Mouse (Mus musculus) limb, embryonic 11.5 days (tissue): ENCODE results near the gene Adgrv1. TPM values are rescaled to one million over a fixed set of nuclear protein-coding genes. Genes with fewer than 3 reads are reported as not detected.
"Not testable (repeated sequence)": the region's sequence is repeated elsewhere in the genome, so short reads cannot be mapped to it uniquely, and the experiment has no call there.

Source experiments
- ATAC-seq: fragments of 200-750 bp; cut with Nextera tagmentation; 2 replicates; pipeline ENCODE4 v1.8.0; 2017; ENCODE audit warnings: low read depth; ENCODE audit not compliant: insufficient number of reproducible peaks, low FRiP score, low TSS enrichment
- DNase-seq: peaks from one replicate; pipeline ENCODE4 v3.0.0-alpha.2; 2015; ENCODE audit warnings: low spot score
- H3K27ac ChIP-seq: fragments of 300-500 bp; sonication (generic); replicated peaks from 2 replicates; pipeline ENCODE4 v1.5.1; 2014; ENCODE audit warnings: low read depth, mild to moderate bottlenecking, low read length
- H3K27me3 ChIP-seq: fragments of 300-500 bp; sonication (generic); 2 replicates; pipeline ENCODE4 v1.6.1; 2014; ENCODE audit warnings: mild to moderate bottlenecking, low read length, mixed read lengths; ENCODE audit not compliant: control insufficient read depth, insufficient read depth
- H3K36me3 ChIP-seq: fragments of 300-500 bp; sonication (generic); 2 replicates; pipeline ENCODE4 v1.6.1; 2014; ENCODE audit warnings: mild to moderate bottlenecking, low read length, moderate library complexity, mixed read lengths; ENCODE audit not compliant: control insufficient read depth, insufficient read depth
- H3K4me1 ChIP-seq: fragments of 300-500 bp; sonication (generic); 2 replicates; pipeline ENCODE4 v1.6.1; 2014; ENCODE audit warnings: low read length, mixed read lengths; ENCODE audit not compliant: control insufficient read depth, insufficient read depth
- H3K4me2 ChIP-seq: fragments of 300-500 bp; sonication (generic); 2 replicates; pipeline ENCODE4 v1.6.1; 2014; ENCODE audit warnings: low read depth, mild to moderate bottlenecking, moderate library complexity; ENCODE audit not compliant: severe bottlenecking
- H3K4me3 ChIP-seq: fragments of 300-500 bp; sonication (generic); 2 replicates; pipeline ENCODE4 v1.5.1; 2014; ENCODE audit warnings: low read depth, low read length
- H3K9ac ChIP-seq: fragments of 300-500 bp; sonication (generic); 2 replicates; pipeline ENCODE4 v1.6.1; 2014; ENCODE audit warnings: mild to moderate bottlenecking, low read length
- H3K9me3 ChIP-seq: fragments of 300-500 bp; sonication (generic); 2 replicates; pipeline ENCODE4 v1.6.1; 2016; ENCODE audit warnings: low read length; ENCODE audit not compliant: control insufficient read depth
- WGBS: fragments of 180-500 bp; shearing (Covaris S2); extraction: QIAGEN DNeasy Blood & Tissue Kit; methylation state at CpG from one replicate; pipeline ENCODE4 v1.1.7; 2014; 5-methylcytosine and 5-hydroxymethylcytosine counted together
- polyA plus RNA-seq: library from polyadenylated mRNA; unstranded; fragments of >200 nt; fragmentation: Nextera tagmentation; extraction: Ambion mirVana; gene quantifications from 2 replicates; pipeline ENCODE4 v1.2.1, GENCODE M21; 2014

The Adgrv1 gene
- polyA plus RNA-seq, 1 experiment from 2014 or later: 1.7 TPM

GRCm38 (mm10) chr13:81630566-81630965, 2.4 kb downstream of the Adgrv1 start:
- no peak overlapping the region for H3K9ac ChIP-seq
- ATAC-seq: no peak
- no peak overlapping the region for H3K4me3 ChIP-seq
- H3K4me1 ChIP-seq: 0 out of 2 replicates have a peak, but pooled peaks cover 2% of the 10 kb centered on the region
- WGBS: 79% methylated on average over 5 of the region's 5 CpGs
- H3K27me3 ChIP-seq: peaks cover 10% of the 10 kb centered on the region
- H3K27ac ChIP-seq: no peak overlapping the region
- H3K9me3 ChIP-seq: no peaks in the 10 kb centered on the region
- H3K4me2 ChIP-seq: no peak overlapping the region
- DNase-seq: no peak
- H3K36me3 ChIP-seq: no peaks in the 10 kb centered on the region

GRCm38 (mm10) chr13:81629395-81629794, 3.6 kb downstream of the Adgrv1 start:
- no peak overlapping the region for H3K4me3 ChIP-seq
- H3K9ac ChIP-seq: no peak overlapping the region
- DNase-seq: no peak
- H3K36me3 ChIP-seq: no peaks in the 10 kb centered on the region
- no peak overlapping the region for H3K27ac ChIP-seq
- WGBS: 67% methylated on average over 3 of the region's 3 CpGs
- H3K4me1 ChIP-seq: 0 out of 2 replicates have a peak, but pooled peaks cover 2% of the 10 kb centered on the region
- H3K9me3 ChIP-seq: no peaks in the 10 kb centered on the region
- no peak overlapping the region for H3K4me2 ChIP-seq
- ATAC-seq: no peak
- H3K27me3 ChIP-seq: peaks cover 10% of the 10 kb centered on the region

- Histone ChIP-seq H3K27ac (no peak overlapping the region), H3K4me1 (0 out of 2 replicates have a peak, but pooled peaks cover 2% of the 10 kb centered on the region), H3K27me3 (peaks cover 10% of the 10 kb centered on the region), H3K4me3 (no peak overlapping the region), H3K4me2 (no peak overlapping the region), H3K9ac (no peak overlapping the region), H3K36me3 (no peaks in the 10 kb centered on the region), H3K9me3 (no peaks in the 10 kb centered on the region)
- no peak for ATAC-seq
- WGBS: 52% methylated on average over 2 of the region's 2 CpGs
- DNase-seq: no peak
Observed at GRCm38 (mm10) chr13:81628631-81629190, 4.2 kb downstream of the Adgrv1 start.

- 79% methylated on average over 1 of the region's 1 CpGs for WGBS
- not testable (repeated sequence) for H3K27me3 ChIP-seq, H3K36me3 ChIP-seq, H3K9me3 ChIP-seq, H3K27ac ChIP-seq, H3K9ac ChIP-seq, H3K4me2 ChIP-seq, DNase-seq, ATAC-seq, H3K4me1 ChIP-seq, H3K4me3 ChIP-seq
Observed at GRCm38 (mm10) chr13:81627861-81628260, 5.1 kb downstream of the Adgrv1 start.

- no peak for DNase-seq
- no peaks in the 10 kb centered on the region for H3K4me1 ChIP-seq
- no peak overlapping the region for H3K9ac ChIP-seq
- no peak overlapping the region for H3K27ac ChIP-seq
- H3K27me3 ChIP-seq: no peaks in the 10 kb centered on the region
- no peak for ATAC-seq
- no peak overlapping the region for H3K4me3 ChIP-seq
- 94% methylated on average over 4 of the region's 4 CpGs for WGBS
- H3K36me3 ChIP-seq: no peaks in the 10 kb centered on the region
- H3K4me2 ChIP-seq: no peak overlapping the region
- H3K9me3 ChIP-seq: no peaks in the 10 kb centered on the region
Observed at GRCm38 (mm10) chr13:81610349-81610748, 22.6 kb downstream of the Adgrv1 start.

GRCm38 (mm10) chr13:81606991-81607390, 26.0 kb downstream of the Adgrv1 start:
- no peaks in the 10 kb centered on the region for H3K9me3 ChIP-seq
- 81% methylated on average over 2 of the region's 2 CpGs for WGBS
- H3K9ac ChIP-seq: no peak overlapping the region
- H3K4me2 ChIP-seq: no peak overlapping the region
- no peak overlapping the region for H3K4me3 ChIP-seq
- DNase-seq: no peak
- H3K27ac ChIP-seq: no peak overlapping the region
- H3K36me3 ChIP-seq: no peaks in the 10 kb centered on the region
- no peaks in the 10 kb centered on the region for H3K27me3 ChIP-seq
- no peaks in the 10 kb centered on the region for H3K4me1 ChIP-seq
- ATAC-seq: no peak

GRCm38 (mm10) chr13:81596910-81597607, 35.9 kb downstream of the Adgrv1 start:
- Histone ChIP-seq H3K4me1 (no peaks in the 10 kb centered on the region), H3K4me3 (no peak overlapping the region), H3K27ac (no peak overlapping the region), H3K27me3 (no peaks in the 10 kb centered on the region), H3K4me2 (no peak overlapping the region), H3K9me3 (no peaks in the 10 kb centered on the region), H3K36me3 (no peaks in the 10 kb centered on the region), H3K9ac (no peak overlapping the region)
- 88% methylated on average over 9 of the region's 9 CpGs for WGBS
- ATAC-seq: no peak
- DNase-seq: no peak

GRCm38 (mm10) chr13:81578692-81579091, 54.3 kb downstream of the Adgrv1 start:
- 94% methylated on average over 8 of the region's 8 CpGs for WGBS
- H3K36me3 ChIP-seq: no peaks in the 10 kb centered on the region
- no peak for ATAC-seq

More at GRCm38 (mm10) chr13:81578692-81579091, 54.3 kb downstream of the Adgrv1 start:
- Histone ChIP-seq H3K9me3 (no peaks in the 10 kb centered on the region), H3K9ac (no peak overlapping the region), H3K27me3 (no peaks in the 10 kb centered on the region), H3K27ac (no peak overlapping the region), H3K4me1 (no peaks in the 10 kb centered on the region), H3K4me3 (no peak overlapping the region), H3K4me2 (no peak overlapping the region)
- no peak for DNase-seq
